Mouse (Mus musculus) hindbrain, postnatal 0 days (tissue): ENCODE measurements at regions not wholly inside any gene's neighbourhood (a gene's known extent, or its start where the extent isn't known, plus 50 kb on each side); places are given as distances from the start of the nearest gene placed in this dataset.
"Not testable (repeated sequence)": the region's sequence is repeated elsewhere in the genome, so short reads cannot be mapped to it uniquely, and the experiment has no call there.

Source experiments
- ATAC-seq: fragments of 200-750 bp; cut with Nextera tagmentation; 2 replicates; pipeline ENCODE4 v1.8.0; 2017; ENCODE audit warnings: mild to moderate bottlenecking, moderate TSS enrichment, moderate library complexity
- DNase-seq: peaks from one replicate; pipeline ENCODE4 v3.0.0-alpha.2; 2015; ENCODE audit warnings: low spot score
- H3K27ac ChIP-seq: fragments of 300-500 bp; sonication (generic); 2 replicates; pipeline ENCODE4 v1.5.1; 2014; ENCODE audit warnings: mild to moderate bottlenecking
- H3K27me3 ChIP-seq: fragments of 300-500 bp; sonication (generic); 2 replicates; pipeline ENCODE4 v1.6.1; 2014; ENCODE audit warnings: low read length, mixed read lengths; ENCODE audit not compliant: insufficient read depth
- H3K36me3 ChIP-seq: fragments of 300-500 bp; sonication (generic); 2 replicates; pipeline ENCODE4 v1.6.1; 2014; ENCODE audit warnings: low read length, mixed read lengths; ENCODE audit not compliant: insufficient read depth
- H3K4me1 ChIP-seq: fragments of 300-500 bp; sonication (generic); 2 replicates; pipeline ENCODE4 v1.6.1; 2014; ENCODE audit warnings: antibody characterized with exemption, low read length, mixed read lengths; ENCODE audit not compliant: insufficient read depth
- H3K4me2 ChIP-seq: fragments of 300-500 bp; sonication (generic); 2 replicates; pipeline ENCODE4 v1.6.1; 2014; ENCODE audit warnings: low read depth, mild to moderate bottlenecking, low read length, moderate library complexity, mixed read lengths
- H3K4me3 ChIP-seq: fragments of 300-500 bp; sonication (generic); 2 replicates; pipeline ENCODE4 v1.5.1; 2014; ENCODE audit warnings: low read length
- H3K9ac ChIP-seq: fragments of 300-500 bp; sonication (generic); replicated peaks from 2 replicates; pipeline ENCODE4 v1.6.1; 2014; ENCODE audit warnings: mild to moderate bottlenecking, low read length, moderate library complexity, mixed read lengths
- H3K9me3 ChIP-seq: fragments of 300-500 bp; sonication (generic); 2 replicates; pipeline ENCODE4 v1.6.1; 2016; ENCODE audit warnings: low read length, mixed read lengths
- CTCF ChIP-seq: IDR thresholded peaks from 2 replicates; pipeline ENCODE4 v1.5.1; 2016; ENCODE audit warnings: antibody characterized with exemption, control low read depth, low read depth
- WGBS: fragments of 180-500 bp; shearing (Covaris S2); extraction: QIAGEN DNeasy Blood & Tissue Kit; methylation state at CpG from one replicate; pipeline ENCODE4 v1.1.7; 2014; 5-methylcytosine and 5-hydroxymethylcytosine counted together

GRCm38 (mm10) chr5:3219770-3220169 is 121.5 kb upstream of the Cdk6 start:
- WGBS = 82% methylated on average over 3 of the region's 3 CpGs
- no peaks in the 10 kb centered on the region for H3K9me3 ChIP-seq
- no peaks in the 10 kb centered on the region for H3K4me1 ChIP-seq
- no peak for DNase-seq
- ATAC-seq = no peak
- H3K27me3 ChIP-seq = no peaks in the 10 kb centered on the region
- TF ChIP-seq CTCF = no peak
- H3K36me3 ChIP-seq = no peaks in the 10 kb centered on the region
- H3K27ac ChIP-seq = no peak overlapping the region
- H3K4me2 ChIP-seq = no peak overlapping the region
- H3K9ac ChIP-seq = no peak overlapping the region
- no peak overlapping the region for H3K4me3 ChIP-seq

- ATAC-seq, H3K4me2 ChIP-seq, H3K27me3 ChIP-seq, H3K27ac ChIP-seq, H3K4me1 ChIP-seq, H3K36me3 ChIP-seq, H3K4me3 ChIP-seq, H3K9ac ChIP-seq, H3K9me3 ChIP-seq: not testable (repeated sequence)
- peak; percentile 56 for DNase-seq
- peak; percentile 50 for TF ChIP-seq CTCF
- 81% methylated on average over 4 of the region's 4 CpGs for WGBS
Measured at GRCm38 (mm10) chr5:3223819-3224218, 117.5 kb upstream of the Cdk6 start.

- not testable (repeated sequence) for H3K4me1 ChIP-seq, H3K27me3 ChIP-seq, H3K36me3 ChIP-seq, H3K9ac ChIP-seq, ATAC-seq, H3K9me3 ChIP-seq, H3K4me3 ChIP-seq, DNase-seq, H3K27ac ChIP-seq
- WGBS = 31% methylated on average over 14 of the region's 14 CpGs
- 0 out of 2 replicates have a peak overlapping the region, but pooled peaks have one; percentile 25 for H3K4me2 ChIP-seq
Measured at GRCm38 (mm10) chr5:3224392-3225054, 116.8 kb upstream of the Cdk6 start.

DNA sequence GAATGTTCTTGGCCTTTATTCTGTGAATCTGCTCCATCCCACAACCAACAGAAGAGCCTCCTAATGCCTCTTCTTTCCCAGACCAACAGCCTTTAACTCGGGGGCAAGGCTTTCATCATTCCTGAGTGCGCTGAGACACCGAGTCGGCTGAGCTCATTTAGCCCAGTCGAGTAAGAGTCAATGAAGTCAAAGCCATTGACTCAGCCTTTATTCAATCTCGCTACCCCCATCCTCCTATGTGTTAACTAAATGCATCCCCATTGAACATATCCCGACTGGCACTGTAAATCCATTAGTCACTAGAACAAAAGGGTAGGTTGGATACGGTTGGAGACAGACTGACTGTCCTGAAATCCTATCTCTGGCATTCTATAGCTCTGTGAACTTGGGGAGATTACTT is 115.9 kb upstream of the Cdk6 start:
- H3K36me3 ChIP-seq, DNase-seq, H3K9me3 ChIP-seq, H3K9ac ChIP-seq, H3K27me3 ChIP-seq, H3K4me1 ChIP-seq, H3K4me3 ChIP-seq, ATAC-seq, H3K27ac ChIP-seq: not testable (repeated sequence)
- WGBS = 36% methylated on average over 8 of the region's 8 CpGs
- 0 out of 2 replicates have a peak overlapping the region, but pooled peaks have one; percentile 25 for H3K4me2 ChIP-seq

DNA sequence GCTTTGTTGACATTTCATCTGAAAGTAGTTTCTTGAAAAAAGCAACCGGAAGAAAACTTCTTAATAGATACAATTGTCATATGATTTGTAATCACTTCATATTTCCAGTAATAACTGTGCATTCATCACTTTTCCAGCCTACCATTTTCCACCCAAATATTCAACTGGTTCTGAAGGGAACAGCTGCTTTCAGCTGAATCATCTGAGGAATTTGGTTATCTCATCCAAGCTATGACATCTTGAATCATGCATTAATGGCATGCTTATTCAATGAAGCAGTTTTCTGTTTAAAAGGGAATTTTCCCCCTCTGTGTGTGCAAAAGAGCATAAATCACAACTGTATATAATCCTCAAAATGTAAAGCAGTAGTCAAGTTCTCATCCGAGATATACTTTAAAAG is 97.2 kb upstream of the Cdk6 start:
- not testable (repeated sequence) for ATAC-seq, H3K9me3 ChIP-seq, H3K27ac ChIP-seq, H3K4me2 ChIP-seq, H3K27me3 ChIP-seq, H3K9ac ChIP-seq, H3K36me3 ChIP-seq, H3K4me1 ChIP-seq, DNase-seq, H3K4me3 ChIP-seq
- WGBS = 88% methylated on average over 2 of the region's 2 CpGs

- no peaks in the 10 kb centered on the region for H3K36me3 ChIP-seq
- 77% methylated on average over 2 of the region's 2 CpGs for WGBS
Measured at GRCm38 (mm10) chr5:3247333-3247732, 94.0 kb upstream of the Cdk6 start.

DNA sequence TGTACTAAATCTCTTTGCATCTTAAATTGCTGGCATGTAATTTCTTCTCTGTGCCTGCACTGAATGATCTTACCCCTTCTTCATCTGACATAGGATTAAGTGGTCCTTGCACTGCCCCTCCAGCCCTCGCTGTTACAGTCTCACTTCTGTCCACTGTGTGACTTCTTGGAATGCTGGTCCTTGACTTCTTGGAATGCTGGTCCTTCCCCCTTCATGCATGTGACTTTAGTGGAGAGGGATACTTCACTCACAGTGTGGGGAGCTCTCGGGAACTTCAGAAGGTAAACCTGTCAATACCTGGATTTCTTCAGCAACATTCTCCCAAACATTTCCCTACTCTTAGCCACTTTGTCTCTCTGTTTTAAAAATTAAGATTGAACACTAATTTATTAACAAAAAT is 91.0 kb upstream of the Cdk6 start:
- no peak for TF ChIP-seq CTCF
- Histone ChIP-seq H3K4me1 (no peaks in the 10 kb centered on the region), H3K27me3 (no peaks in the 10 kb centered on the region), H3K27ac (no peak overlapping the region), H3K9ac (no peak overlapping the region), H3K4me2 (no peak overlapping the region), H3K36me3 (no peaks in the 10 kb centered on the region), H3K9me3 (no peaks in the 10 kb centered on the region), H3K4me3 (no peak overlapping the region)
- ATAC-seq = no peak
- 90% methylated on average over 2 of the region's 2 CpGs for WGBS
- no peak for DNase-seq

More at GRCm38 (mm10) chr5:3247333-3247732, 94.0 kb upstream of the Cdk6 start:
- Histone ChIP-seq H3K9me3 (no peaks in the 10 kb centered on the region), H3K27me3 (no peaks in the 10 kb centered on the region), H3K4me1 (no peaks in the 10 kb centered on the region), H3K9ac (no peak overlapping the region), H3K4me2 (no peak overlapping the region), H3K4me3 (no peak overlapping the region), H3K27ac (no peak overlapping the region)
- no peak for TF ChIP-seq CTCF
- ATAC-seq (no peak), DNase-seq (no peak)
